Mouse (Mus musculus) forebrain, embryonic 16.5 days (tissue): ENCODE results near the gene Kif2a. TPM values are rescaled to one million over a fixed set of nuclear protein-coding genes. Genes with fewer than 3 reads are reported as not detected.
"Not testable (repeated sequence)": the region's sequence is repeated elsewhere in the genome, so short reads cannot be mapped to it uniquely, and the experiment has no call there.

ENCODE experiments used
- ATAC-seq: fragments of 200-750 bp; cut with Nextera tagmentation; 2 replicates; pipeline ENCODE4 v1.8.0; 2017; ENCODE audit warnings: mild to moderate bottlenecking, moderate library complexity
- H3K27ac ChIP-seq: fragments of 300-500 bp; sonication (generic); 2 replicates; pipeline ENCODE4 v1.5.1; 2014; ENCODE audit warnings: low read length, control low read depth
- H3K27me3 ChIP-seq: fragments of 300-500 bp; sonication (generic); replicated peaks from 2 replicates; pipeline ENCODE4 v1.6.1; 2014; ENCODE audit warnings: low read length; ENCODE audit not compliant: control insufficient read depth, insufficient read depth
- H3K36me3 ChIP-seq: fragments of 300-500 bp; sonication (generic); 2 replicates; pipeline ENCODE4 v1.6.1; 2014; ENCODE audit not compliant: control insufficient read depth, insufficient read depth
- H3K4me1 ChIP-seq: fragments of 300-500 bp; sonication (generic); replicated peaks from 2 replicates; pipeline ENCODE4 v1.6.1; 2014; ENCODE audit warnings: low read length; ENCODE audit not compliant: control insufficient read depth, insufficient read depth
- H3K4me2 ChIP-seq: fragments of 300-500 bp; sonication (generic); 2 replicates; pipeline ENCODE4 v1.6.1; 2014; ENCODE audit warnings: mild to moderate bottlenecking, low read length, control low read depth
- H3K4me3 ChIP-seq: fragments of 300-500 bp; sonication (generic); replicated peaks from 2 replicates; pipeline ENCODE4 v1.5.1; 2014; ENCODE audit warnings: mild to moderate bottlenecking, low read length, control low read depth
- H3K9ac ChIP-seq: fragments of 300-500 bp; sonication (generic); replicated peaks from 2 replicates; pipeline ENCODE4 v1.6.1; 2014; ENCODE audit warnings: low read depth, low read length, control low read depth
- H3K9me3 ChIP-seq: fragments of 300-500 bp; sonication (generic); 2 replicates; pipeline ENCODE4 v1.6.1; 2016; ENCODE audit warnings: low read length; ENCODE audit not compliant: control insufficient read depth
- WGBS: fragments of 180-500 bp; shearing (Covaris S2); extraction: QIAGEN DNeasy Blood & Tissue Kit; methylation state at CpG from one replicate; pipeline ENCODE4 v1.1.7; 2014; 5-methylcytosine and 5-hydroxymethylcytosine counted together
- polyA plus RNA-seq: library from polyadenylated mRNA; unstranded; fragments of >200 nt; fragmentation: Nextera tagmentation; extraction: Ambion mirVana; gene quantifications from 2 replicates; pipeline ENCODE4 v1.2.1, GENCODE M21; 2015

Gene Kif2a
- polyA plus RNA-seq, 1 experiment from 2014 or later: 33.5 TPM

- no peaks in the 10 kb centered on the region for H3K9me3 ChIP-seq
- peaks cover 4% of the 10 kb centered on the region for H3K36me3 ChIP-seq
- WGBS: 98% methylated on average over 4 of the region's 4 CpGs
- no peak overlapping the region for H3K27ac ChIP-seq
- no peak for ATAC-seq
- H3K27me3 ChIP-seq: no peaks in the 10 kb centered on the region
- H3K4me1 ChIP-seq: no peaks in the 10 kb centered on the region
- no peak overlapping the region for H3K9ac ChIP-seq
- no peak overlapping the region for H3K4me3 ChIP-seq
- no peak overlapping the region for H3K4me2 ChIP-seq
Observed at GRCm38 (mm10) chr13:106928296-106928695, 93.6 kb downstream of the Kif2a start.

- ATAC-seq, H3K9me3 ChIP-seq, H3K36me3 ChIP-seq, H3K4me3 ChIP-seq, H3K9ac ChIP-seq, H3K4me2 ChIP-seq, H3K27me3 ChIP-seq, H3K4me1 ChIP-seq, H3K27ac ChIP-seq: not testable (repeated sequence)
- WGBS: 94% methylated on average over 3 of the region's 3 CpGs
Observed at GRCm38 (mm10) chr13:106925921-106926320, 96.0 kb downstream of the Kif2a start.

- peaks cover 5% of the 10 kb centered on the region; the same call in 1 of the 2 replicates for H3K36me3 ChIP-seq
- ATAC-seq: peak; percentile 68
- no peaks in the 10 kb centered on the region for H3K9me3 ChIP-seq
- no peak overlapping the region for H3K4me3 ChIP-seq
- no peaks in the 10 kb centered on the region for H3K4me1 ChIP-seq
- H3K27ac ChIP-seq: no peak overlapping the region
- WGBS: 85% methylated on average over 7 of the region's 7 CpGs
- no peaks in the 10 kb centered on the region for H3K27me3 ChIP-seq
- H3K9ac ChIP-seq: no peak overlapping the region
- no peak overlapping the region for H3K4me2 ChIP-seq
Observed at GRCm38 (mm10) chr13:106918322-106919050, 103.4 kb downstream of the Kif2a start.

GRCm38 (mm10) chr13:106913125-106913736, 108.7 kb downstream of the Kif2a start:
- Histone ChIP-seq H3K27ac (no peak overlapping the region), H3K27me3 (no peaks in the 10 kb centered on the region), H3K9me3 (no peaks in the 10 kb centered on the region), H3K36me3 (peaks cover 7% of the 10 kb centered on the region; the same call in 1 of the 2 replicates), H3K9ac (no peak overlapping the region), H3K4me2 (no peak overlapping the region), H3K4me1 (no peaks in the 10 kb centered on the region), H3K4me3 (no peak overlapping the region)
- ATAC-seq: no peak
- 90% methylated on average over 3 of the region's 3 CpGs for WGBS

GRCm38 (mm10) chr13:106910096-106910495, 111.8 kb downstream of the Kif2a start:
- Histone ChIP-seq H3K27ac (no peak overlapping the region), H3K4me2 (no peak overlapping the region), H3K4me3 (no peak overlapping the region), H3K27me3 (no peaks in the 10 kb centered on the region), H3K36me3 (peaks cover 7% of the 10 kb centered on the region), H3K9me3 (no peaks in the 10 kb centered on the region), H3K9ac (no peak overlapping the region), H3K4me1 (no peaks in the 10 kb centered on the region)
- WGBS: 96% methylated on average over 10 of the region's 10 CpGs
- no peak for ATAC-seq

Other genes starting within 250 kb of the Kif2a start
- gene Ipo11, start 85.2 kb downstream of the Kif2a start, polyA plus RNA-seq: 44.9 and 48.2 TPM in 2 replicates
- gene Dimt1, start 75.0 kb downstream of the Kif2a start, polyA plus RNA-seq: 50.5 and 54.0 TPM in 2 replicates